Mouse (Mus musculus) thymus, postnatal 36 days (tissue): ENCODE results near the gene Olfr90.
A peak's percentile ranks its signal among the peaks of the same experiment; 100 is the strongest.

ENCODE experiments used
- DNase-seq, 2 experiments: peaks; one replicate each; pipeline ENCODE4 v3.0.0; 2022; ENCODE audit warnings: mixed read lengths in 2 of 2

Olfr90 gene

GRCm38 (mm10) chr17:37061435-37061834 is 26.9 kb downstream of the Olfr90 start:
- DNase-seq = no peak

- no peak for DNase-seq
Observed at GRCm38 (mm10) chr17:37056957-37057356, 31.3 kb downstream of the Olfr90 start.

- no peak for DNase-seq
Observed at GRCm38 (mm10) chr17:37051745-37052144, 36.6 kb downstream of the Olfr90 start.

- no peak for DNase-seq
Observed at GRCm38 (mm10) chr17:37050876-37051275, 37.4 kb downstream of the Olfr90 start.

- peak in 1 of 2 experiments; percentile 21 for DNase-seq
Observed at GRCm38 (mm10) chr17:37050399-37050798, 37.9 kb downstream of the Olfr90 start.

- peak; percentile 62 to 69 for DNase-seq
Observed at GRCm38 (mm10) chr17:37049570-37050310, 38.6 kb downstream of the Olfr90 start.

GRCm38 (mm10) chr17:37048383-37048782 is 39.9 kb downstream of the Olfr90 start:
- peak in 1 of 2 experiments; percentile 21 for DNase-seq

GRCm38 (mm10) chr17:37047981-37048380 is 40.3 kb downstream of the Olfr90 start:
- DNase-seq = no peak

GRCm38 (mm10) chr17:37047332-37047976 is 40.8 kb downstream of the Olfr90 start:
- peak in 1 of 2 experiments; percentile 29 for DNase-seq

- peak; percentile 78 to 80 for DNase-seq
Observed at GRCm38 (mm10) chr17:37046312-37047112, 41.8 kb downstream of the Olfr90 start.

- DNase-seq = peak; percentile 88 to 90
Observed at GRCm38 (mm10) chr17:37045611-37046311, 42.5 kb downstream of the Olfr90 start, which contains the start of gene Gabbr1. Gabbr1 (plus strand) TSS chr17:37045966.

- DNase-seq = no peak
Observed at GRCm38 (mm10) chr17:37044651-37045244, 43.6 kb downstream of the Olfr90 start.

GRCm38 (mm10) chr17:37039127-37039894 is 49.0 kb downstream of the Olfr90 start:
- no peak for DNase-seq
